Mouse (Mus musculus) T-helper 1 cell (primary cell): ENCODE data around the gene Sox6.

Experiments used
- in situ Hi-C: fragments of 300-600 bp; cut with MboI, MseI; formaldehyde crosslinking; loops from one replicate; pipeline ENCODE4 v1.15.1; 2025; ENCODE audit warnings: high pct_unique_total_duplicates

Sox6 gene

DNA sequence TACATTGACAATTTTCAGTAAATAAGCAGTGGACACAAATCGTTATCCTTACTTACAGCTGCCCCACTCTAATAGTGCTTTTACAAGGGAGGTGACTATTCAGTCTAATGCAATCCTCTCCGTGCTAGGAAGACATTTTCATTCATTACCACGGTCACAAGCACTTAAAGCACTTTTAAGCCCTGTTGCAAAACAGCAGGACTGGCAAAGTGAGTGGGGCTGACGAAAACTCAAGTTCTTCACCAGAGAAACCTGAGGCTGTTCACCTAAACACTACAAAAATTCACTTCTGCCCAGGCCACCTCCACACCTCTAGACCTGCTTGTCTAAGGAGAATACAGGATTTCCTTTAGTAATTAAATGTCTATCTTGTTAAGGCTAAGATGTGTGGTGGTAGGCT lies 283.3 kb downstream of the Sox6 start:
- in situ Hi-C loops = no loop called here

GRCm38 (mm10) chr7:115754216-115754615 lies 284.4 kb downstream of the Sox6 start:
- in situ Hi-C loops = no loop called here

- in situ Hi-C loops = no loop called here
Observed at GRCm38 (mm10) chr7:115752121-115752634, 286.4 kb downstream of the Sox6 start.

- in situ Hi-C loops = no loop called here
Observed at GRCm38 (mm10) chr7:115751083-115751482, 287.5 kb downstream of the Sox6 start.

DNA sequence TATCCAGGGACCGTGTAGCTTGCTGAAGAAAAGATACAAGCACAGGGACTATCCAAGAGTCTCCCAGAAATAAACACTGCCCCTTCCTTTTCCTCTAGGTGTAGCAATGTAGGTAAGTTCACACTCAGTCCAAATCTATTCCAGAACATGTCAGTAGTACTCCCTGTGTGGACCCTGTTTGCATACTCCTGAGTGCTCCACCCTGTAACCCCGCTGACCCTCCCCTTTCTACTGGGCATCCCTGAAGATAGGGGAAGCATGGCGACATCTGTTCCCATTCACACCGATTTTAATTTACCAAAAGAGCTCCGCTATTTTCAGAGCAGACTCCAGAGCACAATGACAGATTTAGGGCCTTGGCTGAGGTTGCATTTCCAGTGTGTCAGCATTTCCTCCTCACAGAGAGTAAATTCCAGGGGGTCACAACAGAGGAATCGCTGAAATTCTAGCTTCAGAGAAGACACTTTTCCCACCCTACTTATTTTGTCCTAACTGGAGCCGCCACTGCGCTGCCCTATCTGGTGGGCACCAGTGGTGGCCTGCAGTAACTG lies 288.2 kb downstream of the Sox6 start:
- in situ Hi-C loops = no loop called here

DNA sequence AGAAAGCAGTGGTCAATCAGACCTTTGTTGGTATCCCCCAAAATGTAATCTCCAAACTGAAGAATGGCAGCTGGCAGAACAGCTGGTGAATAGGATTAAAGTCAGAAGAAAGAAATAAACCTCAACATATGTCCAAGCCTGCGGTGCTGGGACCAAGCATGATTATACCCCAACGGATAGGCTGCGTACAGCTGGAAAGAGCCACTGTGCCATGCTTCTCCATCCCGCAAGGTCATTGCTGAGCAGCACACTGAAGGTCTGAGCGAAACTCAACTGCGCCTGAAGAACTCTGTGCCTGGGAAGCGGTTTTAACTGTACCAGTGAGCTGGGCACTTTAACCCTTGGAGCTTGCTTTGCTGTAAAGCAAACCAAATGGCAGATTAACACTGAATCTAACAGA lies 291.1 kb downstream of the Sox6 start:
- in situ Hi-C loops = loop anchor here (25.0 kb wide), 1 partner anchor 290 kb away; the partner anchor contains the start of genes 1110004F10Rik and Sox6

GRCm38 (mm10) chr7:115745672-115746253 lies 292.8 kb downstream of the Sox6 start:
- in situ Hi-C loops = loop anchor here (25.0 kb wide), 1 partner anchor 292 kb away; the partner anchor contains the start of genes 1110004F10Rik and Sox6

DNA sequence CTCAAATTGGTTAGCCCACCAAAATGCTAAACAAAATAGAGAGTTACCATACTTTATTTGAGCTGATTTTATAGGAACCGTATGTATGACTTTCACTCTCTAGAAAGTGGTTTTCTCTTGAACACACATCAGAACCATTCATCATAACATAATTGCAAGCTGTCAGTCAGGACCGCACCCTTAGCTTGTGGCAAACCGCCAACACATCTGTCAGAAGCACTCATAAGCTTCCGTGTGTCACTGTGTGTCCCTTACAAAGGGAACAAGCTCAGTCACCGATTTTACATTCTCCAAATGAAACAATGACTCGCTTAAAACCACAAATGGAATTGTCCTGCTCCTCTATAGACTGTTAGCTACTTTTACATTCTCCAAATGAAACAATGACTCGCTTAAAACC lies 304.5 kb downstream of the Sox6 start:
- in situ Hi-C loops = loop anchor here (25.0 kb wide), 1 partner anchor 303 kb away; the partner anchor contains the start of genes 1110004F10Rik and Sox6

GRCm38 (mm10) chr7:115732824-115733223 lies 305.8 kb downstream of the Sox6 start:
- in situ Hi-C loops = loop anchor here (25.0 kb wide), 1 partner anchor 304 kb away; the partner anchor contains the start of genes 1110004F10Rik and Sox6

DNA sequence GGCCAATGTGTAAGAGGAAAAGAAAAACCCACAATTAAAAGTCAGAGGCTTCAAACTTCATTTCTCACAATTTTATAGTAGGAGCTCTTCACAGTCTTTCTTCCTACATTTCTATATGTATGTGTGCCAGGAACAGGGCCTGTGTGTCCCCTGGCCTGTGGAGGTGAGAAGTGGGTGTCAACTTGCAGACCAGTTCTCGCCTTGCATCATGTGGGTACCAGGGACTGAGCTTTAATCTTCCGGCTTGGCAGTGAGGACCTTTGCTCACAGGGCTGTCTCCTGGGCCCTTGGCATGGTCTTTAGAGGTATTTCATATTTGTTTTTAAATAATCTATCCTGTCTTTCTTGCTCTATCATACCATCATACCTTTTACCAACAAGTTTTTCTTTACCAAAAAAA lies 311.8 kb downstream of the Sox6 start:
- in situ Hi-C loops = loop anchor here (10.0 to 25.0 kb wide), 2 partner anchors 202 to 311 kb away; partner anchors contain the start of genes 1110004F10Rik and Sox6

- in situ Hi-C loops = loop anchor here (10.0 kb wide), 1 partner anchor 200 kb away; no protein-coding TSS in a partner anchor
Observed at GRCm38 (mm10) chr7:115724404-115724803, 314.2 kb downstream of the Sox6 start.

DNA sequence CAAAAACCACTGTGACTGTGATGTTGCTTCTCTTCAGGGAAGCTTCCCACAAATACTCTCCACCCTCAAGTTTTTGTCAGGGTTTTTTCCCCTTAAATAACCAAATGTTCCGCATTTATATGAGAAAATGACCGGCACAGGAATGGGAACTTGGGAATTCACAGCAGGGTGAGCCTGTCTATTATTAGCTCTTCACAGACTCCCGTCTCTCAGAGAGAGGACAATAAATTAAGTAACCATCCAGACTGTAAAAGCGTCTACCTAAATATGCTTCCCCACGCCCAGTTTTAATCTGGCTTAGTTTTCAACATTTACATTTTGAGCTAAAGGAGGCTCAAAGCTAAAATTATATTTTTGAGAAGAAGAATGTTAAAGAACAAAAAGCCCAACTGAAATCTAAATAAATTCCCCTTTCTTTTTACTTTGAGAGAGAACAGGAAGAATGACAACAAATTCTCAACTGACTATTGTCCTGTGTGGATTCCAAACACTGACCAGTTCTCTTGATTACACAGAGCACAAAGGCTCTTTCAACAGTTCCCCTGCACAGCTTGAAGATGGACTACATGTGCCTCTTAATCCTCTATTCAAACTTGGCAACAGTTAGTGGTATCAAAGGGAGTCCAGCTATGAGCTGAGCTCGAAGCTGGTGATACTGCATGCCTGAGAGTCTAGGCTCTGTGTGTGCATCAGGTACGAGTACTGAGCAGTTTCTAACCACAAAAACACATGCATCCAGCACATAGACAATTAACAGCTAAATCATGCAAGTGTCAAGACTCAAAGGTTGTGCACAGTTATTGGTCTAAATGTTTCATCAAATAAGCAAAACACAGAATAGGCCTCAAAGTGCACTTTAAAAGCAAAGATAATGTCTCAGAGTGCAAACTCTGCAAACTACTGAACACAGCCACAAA lies 316.7 kb downstream of the Sox6 start:
- in situ Hi-C loops = loop anchor here (10.0 kb wide), 1 partner anchor 197 kb away; no protein-coding TSS in a partner anchor

DNA sequence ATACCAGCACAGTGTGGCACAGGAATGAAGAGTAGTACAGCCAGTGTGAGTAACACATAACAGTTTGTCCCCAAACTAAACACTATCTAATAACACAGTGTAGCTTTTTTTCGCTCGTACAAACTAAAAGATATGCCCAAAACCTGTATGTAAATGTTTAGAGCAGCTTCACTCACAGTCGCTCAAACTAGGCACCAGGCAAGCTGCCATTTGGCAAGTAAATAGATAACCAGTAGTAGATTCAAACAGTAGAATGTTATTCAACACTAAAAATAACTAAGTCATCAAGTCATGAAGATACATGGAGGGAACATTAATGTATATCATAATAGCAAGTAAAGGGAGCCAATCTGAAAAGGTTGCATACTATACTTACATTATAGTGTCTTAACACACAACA lies 318.8 kb downstream of the Sox6 start:
- in situ Hi-C loops = loop anchor here (10.0 kb wide), 1 partner anchor 195 kb away; no protein-coding TSS in a partner anchor

DNA sequence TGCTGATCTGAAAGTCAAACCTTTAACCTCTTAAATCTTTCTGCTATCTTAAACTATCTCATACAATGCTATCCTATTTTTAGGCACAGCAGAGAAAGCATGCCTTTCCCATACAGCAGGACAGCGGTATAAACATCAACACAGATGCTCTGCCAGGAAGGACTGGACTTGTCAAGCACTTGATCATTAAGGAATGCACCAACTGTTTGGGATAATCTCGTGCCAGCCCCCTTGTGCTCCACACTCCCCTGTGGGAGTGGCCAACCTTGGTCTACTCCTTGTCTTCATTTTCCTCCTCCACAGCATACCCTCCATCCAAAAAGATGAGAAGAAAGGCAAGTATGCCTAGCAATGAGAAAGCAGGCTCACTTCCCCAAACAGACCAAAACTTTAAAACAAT lies 332.5 kb downstream of the Sox6 start:
- in situ Hi-C loops = no loop called here

DNA sequence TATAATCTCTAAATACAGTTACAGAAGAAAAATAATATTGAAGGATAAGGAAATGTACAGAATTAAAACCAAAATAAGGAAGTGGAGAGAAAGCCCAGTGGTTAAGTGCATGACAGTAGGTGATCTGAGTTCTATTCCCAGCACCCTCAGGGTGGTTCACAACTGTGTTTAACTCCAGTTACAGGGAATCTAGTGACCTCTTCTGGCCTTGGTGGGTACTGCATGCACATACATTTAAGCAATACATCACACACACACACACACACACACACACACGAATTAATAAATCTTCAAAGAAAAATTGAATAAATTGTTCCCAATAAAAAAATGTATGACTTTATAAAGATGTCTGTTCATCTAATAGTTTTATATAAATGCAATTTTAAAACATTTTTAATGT lies 340.5 kb downstream of the Sox6 start:
- in situ Hi-C loops = no loop called here

DNA sequence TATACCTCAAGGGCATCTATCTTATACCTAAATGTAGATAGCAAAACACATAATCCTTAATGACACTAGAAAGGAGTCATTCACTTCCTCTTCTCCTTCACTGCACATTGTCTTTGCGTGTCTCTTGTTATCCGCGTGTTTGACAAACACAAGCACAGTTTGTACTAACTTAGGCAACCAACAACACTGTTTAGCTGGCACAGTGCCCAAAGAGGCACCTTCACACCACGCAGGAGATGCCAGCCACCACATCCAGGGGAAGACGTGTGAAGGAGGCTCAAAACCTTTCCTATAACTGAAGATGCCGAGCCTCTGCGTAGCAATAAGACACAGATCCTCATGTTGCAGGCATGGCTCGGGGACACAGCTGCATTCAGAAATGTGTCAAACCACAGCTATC lies 345.4 kb downstream of the Sox6 start:
- in situ Hi-C loops = no loop called here

DNA sequence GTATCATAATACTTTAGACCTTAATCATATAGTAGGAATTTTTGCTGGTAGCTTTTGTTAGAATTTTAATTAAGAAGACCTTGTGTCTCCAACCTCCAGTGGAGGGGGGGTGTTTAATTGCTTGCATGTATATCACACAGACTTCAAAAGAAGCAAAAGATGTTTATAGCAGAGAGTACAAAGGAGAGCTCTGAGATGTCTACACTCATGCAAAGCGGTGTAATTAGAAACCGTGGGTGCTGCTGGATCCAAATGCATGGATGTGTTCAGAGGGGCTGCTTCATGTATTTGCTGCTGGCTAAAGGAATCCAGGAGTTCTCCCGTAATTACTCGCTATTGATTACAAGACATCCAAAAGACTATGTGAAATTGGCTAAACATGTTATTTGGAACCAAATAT lies 347.5 kb downstream of the Sox6 start:
- in situ Hi-C loops = no loop called here

DNA sequence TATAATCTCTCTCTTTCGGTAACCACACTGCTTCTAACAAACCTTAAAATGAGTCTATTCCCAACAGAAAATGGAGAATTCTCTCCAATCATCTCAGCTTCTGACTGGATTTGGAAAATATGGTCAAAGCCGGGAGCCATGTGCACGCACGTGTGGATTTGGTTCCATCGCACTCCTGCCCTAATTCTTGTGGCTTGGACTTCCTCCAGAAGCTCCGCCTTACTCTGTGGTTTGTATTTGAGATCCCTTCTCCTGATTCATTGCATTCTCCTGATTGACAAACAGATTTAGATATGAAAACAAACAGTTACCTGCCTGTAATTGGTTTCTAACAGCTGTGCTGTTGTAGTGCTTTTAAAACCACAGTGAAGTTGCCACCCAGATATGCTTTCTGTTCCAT lies 351.9 kb downstream of the Sox6 start:
- in situ Hi-C loops = no loop called here

DNA sequence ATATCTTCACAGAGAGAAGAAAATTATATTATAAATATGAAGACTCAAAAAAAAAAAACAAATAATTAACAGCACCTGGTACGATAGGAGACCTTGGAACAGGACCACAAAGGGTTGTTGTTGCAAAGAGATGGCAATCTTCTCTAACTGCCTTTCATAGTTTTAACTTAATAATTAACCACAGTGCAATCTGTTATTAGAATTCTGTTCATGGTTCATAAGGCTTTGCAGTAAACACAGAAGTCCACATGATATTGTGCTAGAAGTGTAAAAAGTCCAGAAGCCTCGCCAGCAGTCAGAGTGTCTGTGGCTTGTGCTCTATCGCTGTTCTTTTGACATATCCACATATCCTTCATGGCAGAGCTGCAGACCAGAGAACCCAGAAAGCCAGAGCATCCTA lies 354.5 kb downstream of the Sox6 start:
- in situ Hi-C loops = no loop called here

DNA sequence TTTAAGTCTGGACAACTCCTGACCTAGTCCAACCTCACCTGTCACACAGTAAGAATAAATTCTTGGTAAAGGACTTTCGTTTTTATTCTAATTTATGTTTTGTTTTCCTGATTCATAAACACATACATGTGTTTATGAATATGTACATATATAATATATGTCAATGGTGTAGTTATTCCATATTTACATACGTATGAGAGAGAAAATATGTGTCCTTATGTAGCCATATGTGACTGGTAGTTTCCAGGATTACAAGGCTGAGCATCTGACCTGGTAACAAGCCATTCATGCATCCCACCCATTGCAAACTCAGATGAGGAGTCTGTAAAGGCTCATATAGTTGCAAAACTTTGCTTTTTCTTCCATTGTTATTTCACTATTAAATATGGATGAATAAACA lies 366.8 kb downstream of the Sox6 start:
- in situ Hi-C loops = no loop called here

GRCm38 (mm10) chr7:115671272-115671671 lies 367.3 kb downstream of the Sox6 start:
- in situ Hi-C loops = no loop called here
